Mouse (Mus musculus): ENCODE measurements around the gene Ccnd2. TPM values are rescaled to one million over a fixed set of nuclear protein-coding genes. Genes with fewer than 3 reads are reported as not detected.
A peak's percentile ranks its signal among the peaks of the same experiment; 100 is the strongest.

Ccnd2 gene
- polyA plus RNA-seq, 1 experiment from 2014 or later, result 914 TPM

- H3K9me3 ChIP-seq, result no peaks in the 10 kb centered on the region
- H3K4me1 ChIP-seq, result peaks cover 60% of the 10 kb centered on the region
- H3K27ac ChIP-seq, result peak overlapping the region; percentile 44; the same call in 1 of the 2 replicates
- H3K36me3 ChIP-seq, result peaks cover 59% of the 10 kb centered on the region
- no peaks in the 10 kb centered on the region for H3K27me3 ChIP-seq (ENCODE audit: insufficient read depth, poor library complexity, severe bottlenecking)
- DNase-seq (ENCODE audit: low spot score), result no peak
- no peak overlapping the region for H3K4me3 ChIP-seq
- WGBS, result 45% methylated on average over 20 of the region's 20 CpGs
Measured at GRCm38 (mm10) chr6:127145464-127146190, 6.4 kb downstream of the Ccnd2 start.

DNA sequence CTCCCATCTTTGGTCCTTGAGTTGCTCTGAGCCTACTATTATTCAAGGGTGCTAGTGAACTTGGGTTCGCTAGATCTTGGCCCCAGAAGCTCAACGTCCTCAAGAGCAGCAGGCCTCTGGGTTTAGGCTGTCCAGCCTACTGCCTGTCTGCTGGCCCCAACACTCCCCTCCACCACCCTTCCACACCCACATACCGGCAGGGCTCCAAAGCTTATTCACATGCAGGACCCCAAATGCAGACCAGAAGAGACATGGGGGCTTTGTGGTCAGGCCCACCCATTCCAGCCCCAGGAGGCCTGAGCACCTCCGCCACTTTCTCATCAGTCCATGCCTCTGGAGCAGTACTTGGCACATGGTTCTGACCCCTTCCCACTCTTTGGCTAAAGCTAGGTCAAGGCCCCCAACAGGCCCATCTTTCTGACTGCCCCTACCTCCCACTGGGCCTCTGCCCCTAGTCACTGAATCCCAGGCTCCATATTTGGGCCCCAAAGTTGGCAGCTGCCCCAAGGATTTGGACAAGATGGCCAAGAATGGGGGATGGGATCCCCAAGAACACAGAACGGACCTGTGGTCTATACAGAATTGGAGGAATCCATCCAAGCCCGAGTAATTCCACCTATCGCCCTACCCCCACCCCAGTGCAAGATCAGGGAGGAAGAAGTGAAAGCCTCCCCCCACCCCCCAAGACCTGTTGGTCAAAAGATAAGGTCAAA lies 8.3 kb downstream of the Ccnd2 start:
- no peak overlapping the region for H3K27ac ChIP-seq
- peaks cover 77% of the 10 kb centered on the region for H3K36me3 ChIP-seq
- no peaks in the 10 kb centered on the region for H3K27me3 ChIP-seq (ENCODE audit: insufficient read depth, poor library complexity, severe bottlenecking)
- no peak overlapping the region for H3K4me3 ChIP-seq
- 80% methylated on average over 7 of the region's 7 CpGs for WGBS
- H3K4me1 ChIP-seq, result peaks cover 60% of the 10 kb centered on the region
- H3K9me3 ChIP-seq, result no peaks in the 10 kb centered on the region
- DNase-seq (ENCODE audit: low spot score), result no peak

- no peaks in the 10 kb centered on the region for H3K27me3 ChIP-seq (ENCODE audit: insufficient read depth, poor library complexity, severe bottlenecking)
- peaks cover 83% of the 10 kb centered on the region for H3K36me3 ChIP-seq
- H3K4me3 ChIP-seq, result no peak overlapping the region
- 80% methylated on average over 10 of the region's 10 CpGs for WGBS
- peak overlapping the region; percentile 22; the same call in 1 of the 2 replicates for H3K27ac ChIP-seq
- no peaks in the 10 kb centered on the region for H3K9me3 ChIP-seq
- peaks cover 53% of the 10 kb centered on the region for H3K4me1 ChIP-seq
- no peak for DNase-seq (ENCODE audit: low spot score)
Measured at GRCm38 (mm10) chr6:127143124-127143520, 8.9 kb downstream of the Ccnd2 start.

DNA sequence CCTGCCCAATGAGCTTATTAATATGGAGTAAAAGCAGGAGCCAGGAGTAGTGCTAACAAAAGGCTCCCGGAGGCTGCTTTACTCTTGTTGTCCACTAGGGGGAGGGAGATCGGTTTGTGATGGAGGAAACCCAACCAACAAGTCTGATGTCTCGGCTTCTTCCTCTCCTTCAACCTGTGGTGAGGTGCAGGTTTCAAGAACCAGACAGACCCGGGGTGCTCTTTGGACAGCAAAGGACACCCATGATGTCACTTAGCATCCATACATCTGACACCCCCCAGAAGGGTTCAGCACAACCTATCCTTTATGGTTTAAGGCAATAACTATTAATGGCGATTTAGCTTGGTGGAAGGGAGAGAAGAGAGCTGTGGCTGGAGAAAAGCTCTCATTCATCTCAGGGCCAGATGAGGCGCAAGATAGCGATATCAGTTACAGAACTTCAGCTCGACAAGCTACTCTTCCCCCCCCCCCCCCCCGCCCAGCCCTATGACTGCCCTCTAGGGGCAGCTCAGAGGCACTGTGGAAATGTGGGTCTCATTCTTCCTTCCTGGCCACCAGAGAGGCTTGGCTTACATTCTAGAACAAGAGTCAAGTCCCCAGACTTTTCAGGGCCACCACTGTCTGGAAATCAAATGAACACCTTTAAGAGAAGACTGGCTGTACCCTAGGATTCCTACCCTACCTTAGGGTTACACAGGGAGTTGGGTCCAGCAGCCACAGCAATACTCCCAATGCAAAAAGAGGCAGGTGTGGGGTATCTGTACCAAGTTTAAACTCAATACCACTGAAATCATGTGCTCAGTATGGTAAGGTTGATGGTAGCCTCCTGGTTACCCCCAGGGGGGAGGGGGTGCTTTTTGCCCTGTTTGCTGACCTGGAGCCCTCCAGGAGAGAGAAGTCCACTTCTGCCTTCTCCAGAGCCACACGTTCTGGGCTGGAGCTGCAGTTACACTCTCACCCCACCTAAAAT lies 9.6 kb downstream of the Ccnd2 start:
- H3K4me1 ChIP-seq, result peaks cover 51% of the 10 kb centered on the region
- no peak overlapping the region for H3K4me3 ChIP-seq
- 24% methylated on average over 10 of the region's 10 CpGs for WGBS
- DNase-seq (ENCODE audit: low spot score), result peak; percentile 80
- no peak overlapping the region; the same call in 1 of the 2 replicates for H3K27ac ChIP-seq
- no peaks in the 10 kb centered on the region for H3K27me3 ChIP-seq (ENCODE audit: insufficient read depth, poor library complexity, severe bottlenecking)
- H3K36me3 ChIP-seq, result peaks cover 90% of the 10 kb centered on the region
- no peaks in the 10 kb centered on the region for H3K9me3 ChIP-seq

DNA sequence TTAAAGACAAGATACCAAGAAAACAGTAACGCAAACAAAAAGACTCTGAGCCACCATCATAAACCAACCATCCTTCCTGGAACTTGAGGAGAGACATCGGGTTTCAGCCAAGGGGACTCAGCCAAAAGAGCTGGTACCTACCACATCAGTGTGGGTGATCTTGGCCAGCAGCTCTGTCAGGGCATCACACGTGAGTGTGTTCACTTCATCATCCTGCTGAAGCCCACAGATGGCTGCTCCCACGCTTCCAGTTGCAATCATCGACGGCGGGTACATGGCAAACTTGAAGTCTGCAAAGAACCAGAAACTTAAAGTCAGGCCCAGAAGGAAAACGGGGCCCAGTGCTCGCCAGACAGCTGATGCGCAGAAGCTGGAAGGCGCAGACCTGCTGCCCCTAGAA lies 13.0 kb downstream of the Ccnd2 start:
- DNase-seq (ENCODE audit: low spot score), result no peak
- WGBS, result 91% methylated on average over 11 of the region's 11 CpGs
- Histone ChIP-seq H3K27me3 (ENCODE audit: insufficient read depth, poor library complexity, severe bottlenecking) (no peaks in the 10 kb centered on the region), H3K4me1 (peaks cover 38% of the 10 kb centered on the region), H3K4me3 (no peak overlapping the region), H3K27ac (no peak overlapping the region), H3K36me3 (peaks cover 89% of the 10 kb centered on the region), H3K9me3 (no peaks in the 10 kb centered on the region)

- Histone ChIP-seq H3K27ac (no peak overlapping the region), H3K9me3 (no peaks in the 10 kb centered on the region), H3K27me3 (ENCODE audit: insufficient read depth, poor library complexity, severe bottlenecking) (no peaks in the 10 kb centered on the region), H3K36me3 (peaks cover 98% of the 10 kb centered on the region), H3K4me1 (peaks cover 28% of the 10 kb centered on the region), H3K4me3 (no peak overlapping the region)
- WGBS, result 69% methylated on average over 16 of the region's 16 CpGs
- DNase-seq (ENCODE audit: low spot score), result no peak
Measured at GRCm38 (mm10) chr6:127133433-127134245, 18.4 kb downstream of the Ccnd2 start.

DNA sequence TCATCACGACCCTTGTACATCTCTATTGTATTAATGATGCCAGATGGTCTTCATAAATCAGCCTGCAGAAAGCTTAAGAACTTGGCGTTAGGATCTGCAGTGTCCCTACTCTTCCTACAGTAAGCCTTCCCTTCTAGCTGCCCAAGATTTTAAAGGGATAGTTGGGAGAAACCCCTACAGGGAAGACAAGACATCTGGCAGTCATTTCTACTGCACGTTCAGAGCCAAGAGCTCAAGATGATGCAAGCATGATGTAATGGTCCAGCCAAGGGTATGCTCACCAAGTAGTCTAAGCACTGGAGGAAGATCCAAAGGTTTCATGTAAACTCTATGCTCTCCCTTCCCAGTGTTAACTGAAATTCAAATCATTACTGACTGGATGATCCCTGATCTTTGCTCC lies 19.3 kb downstream of the Ccnd2 start:
- DNase-seq (ENCODE audit: low spot score), result no peak
- Histone ChIP-seq H3K27ac (no peak overlapping the region), H3K27me3 (ENCODE audit: insufficient read depth, poor library complexity, severe bottlenecking) (no peaks in the 10 kb centered on the region), H3K4me1 (peaks cover 27% of the 10 kb centered on the region), H3K4me3 (no peak overlapping the region), H3K36me3 (peaks cover 96% of the 10 kb centered on the region), H3K9me3 (no peaks in the 10 kb centered on the region)
- WGBS, result 74% methylated on average over 3 of the region's 3 CpGs

DNA sequence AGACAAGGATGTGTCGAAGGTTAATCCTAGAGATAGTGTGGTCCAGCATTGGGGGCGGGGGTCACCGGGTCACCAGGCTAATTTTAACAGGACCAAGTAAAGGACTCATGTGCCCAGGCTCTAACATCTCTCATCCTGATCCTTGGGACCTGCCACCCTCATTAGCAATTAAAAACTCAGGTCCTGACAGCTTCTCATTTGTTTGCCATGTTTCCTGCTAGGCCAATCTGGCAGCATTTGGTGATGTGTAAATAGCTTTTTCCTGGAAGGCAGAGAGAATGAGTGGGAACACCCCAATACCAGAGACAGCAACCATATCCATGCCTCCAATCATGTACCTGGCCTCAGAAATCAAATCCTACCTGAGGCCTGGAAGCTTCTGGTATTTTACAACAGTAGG lies 20.0 kb downstream of the Ccnd2 start:
- H3K27ac ChIP-seq, result no peak overlapping the region
- H3K9me3 ChIP-seq, result no peaks in the 10 kb centered on the region
- WGBS, result 64% methylated on average over 3 of the region's 3 CpGs
- peaks cover 96% of the 10 kb centered on the region for H3K36me3 ChIP-seq
- H3K4me3 ChIP-seq, result no peak overlapping the region
- peaks cover 23% of the 10 kb centered on the region for H3K4me1 ChIP-seq
- no peaks in the 10 kb centered on the region for H3K27me3 ChIP-seq (ENCODE audit: insufficient read depth, poor library complexity, severe bottlenecking)
- no peak for DNase-seq (ENCODE audit: low spot score)

DNA sequence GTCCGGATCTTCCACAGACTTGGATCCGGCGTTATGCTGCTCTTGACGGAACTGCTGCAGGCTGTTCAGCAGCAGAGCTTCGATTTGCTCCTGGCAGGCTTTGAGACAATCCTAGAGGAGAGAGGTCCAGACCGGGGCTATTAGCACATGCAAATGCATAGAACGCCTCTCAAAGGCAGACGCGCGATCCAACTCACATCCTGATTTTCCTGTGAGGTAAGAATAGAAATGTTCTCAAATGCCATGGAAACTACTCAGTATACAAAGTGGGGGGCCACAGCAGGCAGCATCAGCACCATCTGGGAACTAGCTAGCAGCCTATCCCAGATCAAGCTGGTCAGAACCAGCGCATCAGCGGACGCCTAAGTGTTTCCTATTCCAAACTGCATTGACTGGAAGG lies 21.6 kb downstream of the Ccnd2 start:
- Histone ChIP-seq H3K4me3 (no peak overlapping the region), H3K9me3 (no peaks in the 10 kb centered on the region), H3K36me3 (peaks cover 92% of the 10 kb centered on the region), H3K4me1 (peaks cover 14% of the 10 kb centered on the region), H3K27me3 (ENCODE audit: insufficient read depth, poor library complexity, severe bottlenecking) (no peaks in the 10 kb centered on the region), H3K27ac (no peak overlapping the region)
- DNase-seq (ENCODE audit: low spot score), result no peak
- WGBS, result 67% methylated on average over 13 of the region's 13 CpGs

DNA sequence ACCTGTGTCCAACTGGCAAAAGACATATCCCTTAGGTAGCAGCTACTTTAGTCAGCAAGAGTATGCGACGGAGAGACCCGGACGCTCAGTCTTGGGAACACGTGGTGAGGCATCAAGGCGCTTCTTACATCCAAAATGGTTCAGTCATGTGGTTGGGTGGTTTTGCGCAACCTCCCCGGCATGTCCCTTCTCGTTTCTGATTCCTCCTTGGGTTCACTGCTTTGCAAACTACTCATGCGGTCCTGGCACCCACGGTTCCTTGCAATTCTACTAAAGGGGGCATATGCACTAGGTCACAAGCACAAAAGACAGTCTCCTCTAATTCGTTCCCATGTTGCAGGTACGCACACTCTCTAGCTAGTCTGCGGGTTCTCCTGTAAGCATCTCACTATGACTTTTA lies 22.3 kb downstream of the Ccnd2 start:
- H3K4me3 ChIP-seq, result no peak overlapping the region
- H3K27me3 ChIP-seq (ENCODE audit: insufficient read depth, poor library complexity, severe bottlenecking), result no peaks in the 10 kb centered on the region
- no peak for DNase-seq (ENCODE audit: low spot score)
- no peaks in the 10 kb centered on the region for H3K9me3 ChIP-seq
- H3K4me1 ChIP-seq, result peaks cover 7% of the 10 kb centered on the region; the same call in 1 of the 2 replicates
- H3K27ac ChIP-seq, result no peak overlapping the region
- H3K36me3 ChIP-seq, result peaks cover 85% of the 10 kb centered on the region
- WGBS, result 93% methylated on average over 14 of the region's 14 CpGs

- Histone ChIP-seq H3K4me3 (no peak overlapping the region), H3K36me3 (peaks cover 26% of the 10 kb centered on the region), H3K27ac (no peak overlapping the region), H3K4me1 (no peaks in the 10 kb centered on the region), H3K27me3 (ENCODE audit: insufficient read depth, poor library complexity, severe bottlenecking) (no peaks in the 10 kb centered on the region; the same call in 1 of the 2 replicates), H3K9me3 (no peaks in the 10 kb centered on the region)
- WGBS, result 71% methylated on average over 7 of the region's 7 CpGs
- no peak for DNase-seq (ENCODE audit: low spot score)
Measured at GRCm38 (mm10) chr6:127123506-127123905, 28.5 kb downstream of the Ccnd2 start.

DNA sequence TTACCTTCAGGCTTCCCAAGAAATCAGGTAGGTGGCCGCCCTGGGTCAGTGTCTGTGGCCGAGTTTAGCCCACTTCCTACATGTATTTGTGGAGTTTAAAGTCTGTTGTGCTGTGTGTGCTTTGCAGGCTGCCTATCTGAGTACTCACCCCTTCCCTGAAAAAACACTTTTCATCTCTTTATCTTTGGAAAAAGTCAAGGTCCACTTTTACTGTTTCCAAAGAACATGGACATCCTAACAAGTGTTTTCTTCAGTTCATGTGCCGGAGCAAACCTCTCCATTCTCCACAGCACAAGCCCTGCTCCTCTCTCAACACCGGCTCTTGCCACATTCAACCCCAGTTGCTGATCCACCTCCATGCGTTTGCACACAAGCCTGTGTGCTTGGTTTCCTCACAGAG lies 29.0 kb downstream of the Ccnd2 start:
- Histone ChIP-seq H3K27me3 (ENCODE audit: insufficient read depth, poor library complexity, severe bottlenecking) (no peaks in the 10 kb centered on the region; the same call in 1 of the 2 replicates), H3K4me1 (no peaks in the 10 kb centered on the region), H3K4me3 (no peak overlapping the region), H3K9me3 (no peaks in the 10 kb centered on the region), H3K36me3 (peaks cover 22% of the 10 kb centered on the region), H3K27ac (no peak overlapping the region)
- WGBS, result 75% methylated on average over 5 of the region's 5 CpGs
- DNase-seq (ENCODE audit: low spot score), result no peak

Measured in heart, embryonic 10.5 days (tissue).